Mouse (Mus musculus) layer of hippocampus, adult 18-20 months (tissue): ENCODE measurements around the gene Larp4b. TPM values are rescaled to one million over a fixed set of nuclear protein-coding genes. Genes with fewer than 3 reads are reported as not detected.

Experiments used
- total RNA-seq, 2 experiments: library from RNA; stranded (reverse); gene quantifications; 2 replicates each; pipeline ENCODE4 v1.2.3; 2021

The Larp4b gene
- total RNA-seq, 2 experiments from 2014 or later: 68.0 to 70.3 TPM

Other genes starting within 250 kb of the Larp4b start
- gene Wdr37, start 222.0 kb upstream of the Larp4b start, total RNA-seq: 100 to 1,000 TPM in 1 of 2 experiments, 10 to 100 TPM in 1; 82.3 to 100 TPM
- 10 to 100 TPM; 31.9 to 32.9 TPM for gene Idi1, start 208.4 kb upstream of the Larp4b start, total RNA-seq
- not detected for gene Gm9745, start 145.7 kb upstream of the Larp4b start, total RNA-seq
- gene Idi2, start 141.0 kb upstream of the Larp4b start, total RNA-seq: not detected
- 10 to 100 TPM; 42.4 to 45.9 TPM for gene Gtpbp4, start 97.8 kb upstream of the Larp4b start, total RNA-seq
- 10 to 100 TPM; 65.4 to 67.7 TPM for gene Dip2c, start 182.6 kb downstream of the Larp4b start, total RNA-seq